Mouse (Mus musculus): ENCODE results near the gene Adamts9. TPM values are rescaled to one million over a fixed set of nuclear protein-coding genes. Genes with fewer than 3 reads are reported as not detected.

Adamts9 gene
- polyA plus RNA-seq, 1 experiment from 2014 or later: 2.1 TPM

- Histone ChIP-seq H3K27me3 (ENCODE audit: insufficient read depth, poor library complexity, severe bottlenecking) (no peaks in the 10 kb centered on the region), H3K4me3 (no peak overlapping the region), H3K27ac (no peak overlapping the region), H3K36me3 (no peaks in the 10 kb centered on the region), H3K9me3 (no peaks in the 10 kb centered on the region), H3K4me1 (replicated peaks) (peaks cover 12% of the 10 kb centered on the region)
- no peak for DNase-seq (ENCODE audit: low spot score)
- 89% methylated on average over 8 of the region's 8 CpGs for WGBS
Measured at GRCm38 (mm10) chr6:92845898-92846297, 97.4 kb downstream of the Adamts9 start.

GRCm38 (mm10) chr6:92843474-92843873 is 99.8 kb downstream of the Adamts9 start:
- no peak for DNase-seq (ENCODE audit: low spot score)
- H3K27ac ChIP-seq: no peak overlapping the region
- H3K36me3 ChIP-seq: no peaks in the 10 kb centered on the region
- H3K27me3 ChIP-seq (ENCODE audit: insufficient read depth, poor library complexity, severe bottlenecking): no peaks in the 10 kb centered on the region
- no peak overlapping the region for H3K4me3 ChIP-seq
- H3K4me1 ChIP-seq (replicated peaks): peaks cover 7% of the 10 kb centered on the region
- 90% methylated on average over 2 of the region's 2 CpGs for WGBS
- H3K9me3 ChIP-seq: no peaks in the 10 kb centered on the region

- Histone ChIP-seq H3K4me3 (no peak overlapping the region), H3K36me3 (no peaks in the 10 kb centered on the region), H3K4me1 (replicated peaks) (peaks cover 7% of the 10 kb centered on the region), H3K9me3 (no peaks in the 10 kb centered on the region), H3K27ac (no peak overlapping the region), H3K27me3 (ENCODE audit: insufficient read depth, poor library complexity, severe bottlenecking) (no peaks in the 10 kb centered on the region)
- WGBS: 18% methylated on average over 2 of the region's 2 CpGs
- no peak for DNase-seq (ENCODE audit: low spot score)
Measured at GRCm38 (mm10) chr6:92842000-92842399, 101.3 kb downstream of the Adamts9 start.

- Histone ChIP-seq H3K27ac (no peak overlapping the region), H3K27me3 (ENCODE audit: insufficient read depth, poor library complexity, severe bottlenecking) (no peaks in the 10 kb centered on the region; the same call in 1 of the 2 replicates), H3K4me3 (no peak overlapping the region), H3K9me3 (no peaks in the 10 kb centered on the region), H3K4me1 (replicated peaks) (peaks cover 6% of the 10 kb centered on the region), H3K36me3 (no peaks in the 10 kb centered on the region)
- DNase-seq (ENCODE audit: low spot score): no peak
- 90% methylated on average over 2 of the region's 2 CpGs for WGBS
Measured at GRCm38 (mm10) chr6:92831106-92831505, 112.2 kb downstream of the Adamts9 start.

GRCm38 (mm10) chr6:92829148-92829547 is 114.1 kb downstream of the Adamts9 start:
- H3K27me3 ChIP-seq (ENCODE audit: insufficient read depth, poor library complexity, severe bottlenecking): no peaks in the 10 kb centered on the region; the same call in 1 of the 2 replicates
- peaks cover 6% of the 10 kb centered on the region for H3K4me1 ChIP-seq (replicated peaks)
- no peaks in the 10 kb centered on the region for H3K9me3 ChIP-seq
- no peaks in the 10 kb centered on the region for H3K36me3 ChIP-seq
- DNase-seq (ENCODE audit: low spot score): no peak
- H3K4me3 ChIP-seq: no peak overlapping the region
- 89% methylated on average over 2 of the region's 2 CpGs for WGBS
- no peak overlapping the region for H3K27ac ChIP-seq

- WGBS: 48% methylated on average over 5 of the region's 5 CpGs
- Histone ChIP-seq H3K9me3 (no peaks in the 10 kb centered on the region), H3K4me1 (replicated peaks) (peaks cover 14% of the 10 kb centered on the region), H3K27ac (no peak overlapping the region), H3K4me3 (no peak overlapping the region), H3K27me3 (ENCODE audit: insufficient read depth, poor library complexity, severe bottlenecking) (peaks cover 11% of the 10 kb centered on the region), H3K36me3 (no peaks in the 10 kb centered on the region)
- no peak for DNase-seq (ENCODE audit: low spot score)
Measured at GRCm38 (mm10) chr6:92827360-92827759, 115.9 kb downstream of the Adamts9 start.

- Histone ChIP-seq H3K4me3 (no peak overlapping the region), H3K27me3 (ENCODE audit: insufficient read depth, poor library complexity, severe bottlenecking) (peaks cover 11% of the 10 kb centered on the region), H3K9me3 (no peaks in the 10 kb centered on the region), H3K36me3 (no peaks in the 10 kb centered on the region), H3K27ac (no peak overlapping the region), H3K4me1 (replicated peaks) (peaks cover 22% of the 10 kb centered on the region)
- WGBS: 90% methylated on average over 5 of the region's 5 CpGs
- no peak for DNase-seq (ENCODE audit: low spot score)
Measured at GRCm38 (mm10) chr6:92826561-92826960, 116.7 kb downstream of the Adamts9 start.

GRCm38 (mm10) chr6:92823991-92824390 is 119.3 kb downstream of the Adamts9 start:
- peak; percentile 25 for DNase-seq (ENCODE audit: low spot score)
- 70% methylated on average over 7 of the region's 7 CpGs for WGBS
- Histone ChIP-seq H3K27ac (no peak overlapping the region), H3K36me3 (no peaks in the 10 kb centered on the region), H3K4me3 (no peak overlapping the region), H3K27me3 (ENCODE audit: insufficient read depth, poor library complexity, severe bottlenecking) (peaks cover 12% of the 10 kb centered on the region), H3K4me1 (replicated peaks) (peaks cover 30% of the 10 kb centered on the region), H3K9me3 (no peaks in the 10 kb centered on the region)

GRCm38 (mm10) chr6:92822006-92822405 is 121.3 kb downstream of the Adamts9 start:
- Histone ChIP-seq H3K9me3 (no peaks in the 10 kb centered on the region), H3K36me3 (no peaks in the 10 kb centered on the region), H3K4me1 (replicated peaks) (peaks cover 35% of the 10 kb centered on the region), H3K27ac (no peak overlapping the region), H3K4me3 (no peak overlapping the region), H3K27me3 (ENCODE audit: insufficient read depth, poor library complexity, severe bottlenecking) (peaks cover 19% of the 10 kb centered on the region)
- no peak for DNase-seq (ENCODE audit: low spot score)
- WGBS: 42% methylated on average over 6 of the region's 6 CpGs

- Histone ChIP-seq H3K4me3 (no peak overlapping the region), H3K9me3 (no peaks in the 10 kb centered on the region), H3K27me3 (ENCODE audit: insufficient read depth, poor library complexity, severe bottlenecking) (peaks cover 23% of the 10 kb centered on the region), H3K27ac (no peak overlapping the region), H3K4me1 (replicated peaks) (peaks cover 39% of the 10 kb centered on the region), H3K36me3 (no peaks in the 10 kb centered on the region)
- 27% methylated on average over 5 of the region's 5 CpGs for WGBS
- DNase-seq (ENCODE audit: low spot score): no peak
Measured at GRCm38 (mm10) chr6:92821606-92822005, 121.7 kb downstream of the Adamts9 start.

GRCm38 (mm10) chr6:92817661-92818060 is 125.6 kb downstream of the Adamts9 start:
- no peak for DNase-seq (ENCODE audit: low spot score)

GRCm38 (mm10) chr6:92816311-92816751 is 127.0 kb downstream of the Adamts9 start, which contains the start of gene A730049H05Rik:
A730049H05Rik (plus strand) TSS chr6:92816478.
- H3K4me1 ChIP-seq (replicated peaks): peaks cover 37% of the 10 kb centered on the region
- no peaks in the 10 kb centered on the region for H3K36me3 ChIP-seq
- peak within 1 kb of the TSS; percentile 20; the same call in 1 of the 2 replicates for H3K4me3 ChIP-seq
- WGBS: 9% methylated on average over 8 of the region's 8 CpGs
- H3K27me3 ChIP-seq (ENCODE audit: insufficient read depth, poor library complexity, severe bottlenecking): peaks cover 35% of the 10 kb centered on the region
- peak; percentile 24 for DNase-seq (ENCODE audit: low spot score)
- 0 out of 2 replicates have a peak within 1 kb of the TSS, but pooled peaks have one; percentile 62 for H3K27ac ChIP-seq
- H3K9me3 ChIP-seq: no peaks in the 10 kb centered on the region

More at GRCm38 (mm10) chr6:92817661-92818060, 125.6 kb downstream of the Adamts9 start:
- H3K27me3 ChIP-seq (ENCODE audit: insufficient read depth, poor library complexity, severe bottlenecking): peaks cover 38% of the 10 kb centered on the region
- 31% methylated on average over 8 of the region's 8 CpGs for WGBS
- no peaks in the 10 kb centered on the region for H3K9me3 ChIP-seq
- H3K4me3 ChIP-seq: no peak overlapping the region
- H3K27ac ChIP-seq: no peak overlapping the region
- H3K36me3 ChIP-seq: no peaks in the 10 kb centered on the region
- H3K4me1 ChIP-seq (replicated peaks): peaks cover 44% of the 10 kb centered on the region

- peaks cover 27% of the 10 kb centered on the region for H3K4me1 ChIP-seq (replicated peaks)
- H3K36me3 ChIP-seq: no peaks in the 10 kb centered on the region
- H3K27ac ChIP-seq: no peak overlapping the region
- no peak overlapping the region for H3K4me3 ChIP-seq
- 73% methylated on average over 2 of the region's 2 CpGs for WGBS
- DNase-seq (ENCODE audit: low spot score): no peak
- peaks cover 27% of the 10 kb centered on the region for H3K27me3 ChIP-seq (ENCODE audit: insufficient read depth, poor library complexity, severe bottlenecking)
- H3K9me3 ChIP-seq: no peaks in the 10 kb centered on the region
Measured at GRCm38 (mm10) chr6:92812702-92813370, 130.5 kb downstream of the Adamts9 start.
